Mouse (Mus musculus) liver, embryonic 14.5 days (tissue): ENCODE results near the gene Pigv. TPM values are rescaled to one million over a fixed set of nuclear protein-coding genes. Genes with fewer than 3 reads are reported as not detected.
"Not testable (repeated sequence)": the region's sequence is repeated elsewhere in the genome, so short reads cannot be mapped to it uniquely, and the experiment has no call there.

ENCODE experiments used
- ATAC-seq: fragments of 200-750 bp; cut with Nextera tagmentation; 2 replicates; pipeline ENCODE4 v1.8.0; 2017; ENCODE audit warnings: moderate number of reproducible peaks, mild to moderate bottlenecking, moderate library complexity; ENCODE audit not compliant: insufficient read depth
- DNase-seq, 3 experiments: peaks; one replicate each; pipeline ENCODE4 v3.0.0-alpha.2; 2012 to 2013; ENCODE audit warnings: low read depth in 3 of 3, low spot score in 3 of 3
- H3K27ac ChIP-seq: fragments of 300-500 bp; sonication (generic); 2 replicates; pipeline ENCODE4 v1.5.1; 2014; ENCODE audit warnings: moderate library complexity, mild to moderate bottlenecking, control low read depth, inconsistent platforms
- H3K27me3 ChIP-seq: fragments of 300-500 bp; sonication (generic); 2 replicates; pipeline ENCODE4 v1.6.1; 2014; ENCODE audit warnings: mild to moderate bottlenecking, low read length, moderate library complexity; ENCODE audit not compliant: control insufficient read depth, insufficient read depth
- H3K36me3 ChIP-seq: fragments of 300-500 bp; sonication (generic); replicated peaks from 2 replicates; pipeline ENCODE4 v1.6.1; 2014; ENCODE audit warnings: low read depth; ENCODE audit not compliant: control insufficient read depth, insufficient read depth
- H3K4me1 ChIP-seq, 2 experiments: fragments of 200-500 bp in 1 of 2; fragments of 300-500 bp in 1 of 2; sonication (generic) in 1 of 2; replicated peaks; 2 replicates each; pipeline ENCODE4 v1.6.1; 2012 to 2014; ENCODE audit warnings: antibody characterized with exemption in 1 of 2, inconsistent platforms in 1 of 2, low read length in 1 of 2; ENCODE audit not compliant: control insufficient read depth in 2 of 2, insufficient read depth in 2 of 2
- H3K4me2 ChIP-seq: fragments of 300-500 bp; sonication (generic); 2 replicates; pipeline ENCODE4 v1.6.1; 2014; ENCODE audit warnings: low read depth, mild to moderate bottlenecking, control low read depth, moderate library complexity
- H3K4me3 ChIP-seq, 2 experiments: fragments of 200-500 bp in 1 of 2; fragments of 300-500 bp in 1 of 2; sonication (generic) in 1 of 2; 2 replicates each; pipeline ENCODE4 v1.5.1; 2012 to 2014; ENCODE audit warnings: low read depth in 2 of 2, low read length in 2 of 2, mild to moderate bottlenecking in 2 of 2, control low read depth in 1 of 2, inconsistent platforms in 1 of 2, moderate library complexity in 1 of 2; ENCODE audit not compliant: insufficient read depth in 1 of 2
- H3K9ac ChIP-seq: fragments of 300-500 bp; sonication (generic); replicated peaks from 2 replicates; pipeline ENCODE4 v1.6.1; 2014; ENCODE audit warnings: mild to moderate bottlenecking, control low read depth, moderate library complexity
- H3K9me3 ChIP-seq: fragments of 300-500 bp; sonication (generic); 2 replicates; pipeline ENCODE4 v1.6.1; 2016; ENCODE audit warnings: low read length, mixed read lengths; ENCODE audit not compliant: control insufficient read depth
- CTCF ChIP-seq: IDR thresholded peaks from 2 replicates; pipeline ENCODE4 v1.5.1; 2016; ENCODE audit warnings: antibody characterized with exemption, low read depth, control low read depth
- EP300 ChIP-seq: IDR thresholded peaks from 2 replicates; pipeline ENCODE4 v1.6.1; 2016; ENCODE audit warnings: antibody characterized with exemption, low read depth
- WGBS: fragments of 180-500 bp; shearing (Covaris S2); extraction: QIAGEN DNeasy Blood & Tissue Kit; methylation state at CpG from one replicate; pipeline ENCODE4 v1.1.7; 2014; ENCODE audit not compliant: insufficient replicate concordance; 5-methylcytosine and 5-hydroxymethylcytosine counted together
- polyA plus RNA-seq, 2 experiments: library from polyadenylated mRNA; depleted of rRNA in 1 of 2; stranded (reverse) in 1 of 2; unstranded in 1 of 2; fragments of >200 nt; fragmentation: Nextera tagmentation in 1 of 2; extraction: Ambion mirVana in 1 of 2; gene quantifications; 2 replicates each; pipeline versions ENCODE4 v1.2.1 to v1.2.3; 2012 to 2014

The Pigv gene
- polyA plus RNA-seq, 2 experiments: 3.1 to 3.3 TPM

DNA sequence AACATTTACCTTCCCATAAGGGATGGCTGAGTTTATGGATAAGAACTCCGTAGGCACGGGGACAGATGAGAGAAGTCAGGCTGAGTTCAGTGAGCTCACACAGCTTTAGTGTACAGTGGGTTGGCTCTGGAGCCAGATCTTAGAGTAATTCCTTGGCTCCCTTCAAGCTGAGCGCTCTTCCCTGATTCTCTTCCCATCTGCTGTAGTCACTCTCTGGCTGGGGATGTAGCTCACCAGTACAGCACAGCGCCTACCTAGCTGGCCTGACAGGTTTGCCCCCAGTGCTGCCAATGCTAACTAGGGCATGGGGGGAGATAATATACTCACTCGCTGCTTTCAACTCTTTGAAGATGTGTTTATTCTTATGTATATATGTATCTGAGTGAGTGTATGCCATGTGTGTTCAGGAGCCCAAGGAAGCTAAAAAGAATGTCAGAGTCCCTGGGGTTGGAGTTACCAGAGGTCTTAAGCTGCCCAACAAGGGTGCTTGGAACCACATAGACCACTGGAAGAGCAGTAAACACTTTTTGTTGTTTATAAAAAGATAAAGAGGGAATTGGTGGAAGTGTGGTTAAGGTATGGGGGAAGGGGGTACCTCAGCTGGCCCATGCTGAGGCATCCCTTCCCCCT is 14.5 kb downstream of the Pigv start:
- DNase-seq: no peak
- Histone ChIP-seq H3K9ac (no peak overlapping the region), H3K27ac (no peak overlapping the region), H3K4me2 (no peak overlapping the region), H3K27me3 (no peaks in the 10 kb centered on the region), H3K4me1 (peaks cover 4 to 18% of the 10 kb centered on the region in 2 experiments; a peak in 3 of 4 replicates), H3K36me3 (no peaks in the 10 kb centered on the region), H3K9me3 (no peaks in the 10 kb centered on the region), H3K4me3 (no peak overlapping the region)
- TF ChIP-seq EP300: no peak
- no peak for TF ChIP-seq CTCF
- no peak for ATAC-seq
- 69% methylated on average over 5 of the region's 5 CpGs for WGBS

- 19% methylated on average over 4 of the region's 4 CpGs for WGBS
- no peak for TF ChIP-seq CTCF
- no peak for TF ChIP-seq EP300
- Histone ChIP-seq H3K4me3 (no peak overlapping the region), H3K9me3 (no peaks in the 10 kb centered on the region), H3K4me1 (peaks cover 4 to 18% of the 10 kb centered on the region in 2 experiments; a peak in 3 of 4 replicates), H3K4me2 (no peak overlapping the region), H3K9ac (no peak overlapping the region), H3K27me3 (no peaks in the 10 kb centered on the region), H3K36me3 (no peaks in the 10 kb centered on the region), H3K27ac (no peak overlapping the region)
- DNase-seq (no peak), ATAC-seq (no peak)
Measured at GRCm38 (mm10) chr4:133656997-133657396, 15.4 kb downstream of the Pigv start.

DNA sequence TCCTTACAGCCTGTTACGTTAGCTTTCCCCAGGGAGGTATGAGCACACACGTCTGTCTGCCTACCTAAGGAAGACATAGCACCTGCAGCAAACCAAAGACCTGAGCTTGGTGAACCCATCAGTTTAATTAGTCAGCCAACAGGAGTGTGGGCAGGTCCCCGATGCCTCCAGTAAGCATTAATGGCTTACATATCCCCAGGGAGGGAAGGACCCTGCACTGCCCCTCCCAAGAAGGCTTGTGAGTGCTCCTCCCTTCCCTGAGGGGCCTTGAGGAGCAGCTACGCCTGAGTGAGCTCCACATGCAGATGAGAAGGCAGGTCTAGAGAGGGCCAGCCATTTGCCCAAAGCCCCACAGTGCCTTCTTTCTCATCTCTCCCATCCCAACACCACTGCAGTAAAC is 16.2 kb downstream of the Pigv start:
- no peak overlapping the region for H3K4me3 ChIP-seq
- no peaks in the 10 kb centered on the region for H3K36me3 ChIP-seq
- WGBS: 71% methylated on average over 4 of the region's 4 CpGs
- H3K9ac ChIP-seq: no peak overlapping the region
- DNase-seq (no peak), ATAC-seq (no peak)
- no peaks in the 10 kb centered on the region for H3K27me3 ChIP-seq
- H3K4me2 ChIP-seq: no peak overlapping the region
- no peaks in the 10 kb centered on the region for H3K9me3 ChIP-seq
- no peak overlapping the region for H3K27ac ChIP-seq
- H3K4me1 ChIP-seq: peaks cover 4 to 18% of the 10 kb centered on the region in 2 experiments; a peak in 3 of 4 replicates
- TF ChIP-seq CTCF (no peak), EP300 (no peak)

GRCm38 (mm10) chr4:133654070-133654469 is 18.4 kb downstream of the Pigv start:
- not testable (repeated sequence) for H3K27ac ChIP-seq, H3K4me3 ChIP-seq, DNase-seq, H3K9me3 ChIP-seq, ATAC-seq, H3K4me2 ChIP-seq, H3K4me1 ChIP-seq, H3K27me3 ChIP-seq, H3K9ac ChIP-seq, H3K36me3 ChIP-seq
- peak; percentile 22; the same call in 1 of the 2 replicates for TF ChIP-seq CTCF
- WGBS: 76% methylated on average over 5 of the region's 5 CpGs

- H3K27ac ChIP-seq: no peak overlapping the region
- H3K9me3 ChIP-seq: no peaks in the 10 kb centered on the region
- no peak overlapping the region for H3K4me2 ChIP-seq
- no peak overlapping the region for H3K9ac ChIP-seq
- no peak overlapping the region for H3K4me3 ChIP-seq
- 73% methylated on average over 10 of the region's 10 CpGs for WGBS
- TF ChIP-seq EP300 (no peak), CTCF (no peak)
- DNase-seq: no peak
- ATAC-seq: no peak
- no peaks in the 10 kb centered on the region; a peak in 2 of 4 replicates for H3K4me1 ChIP-seq
- no peaks in the 10 kb centered on the region for H3K36me3 ChIP-seq
- H3K27me3 ChIP-seq: no peaks in the 10 kb centered on the region
Measured at GRCm38 (mm10) chr4:133652746-133653145, 19.7 kb downstream of the Pigv start.
